Comparison of ENCODE assay signal across 24 mouse cellular contexts in the genomic region with DNA sequence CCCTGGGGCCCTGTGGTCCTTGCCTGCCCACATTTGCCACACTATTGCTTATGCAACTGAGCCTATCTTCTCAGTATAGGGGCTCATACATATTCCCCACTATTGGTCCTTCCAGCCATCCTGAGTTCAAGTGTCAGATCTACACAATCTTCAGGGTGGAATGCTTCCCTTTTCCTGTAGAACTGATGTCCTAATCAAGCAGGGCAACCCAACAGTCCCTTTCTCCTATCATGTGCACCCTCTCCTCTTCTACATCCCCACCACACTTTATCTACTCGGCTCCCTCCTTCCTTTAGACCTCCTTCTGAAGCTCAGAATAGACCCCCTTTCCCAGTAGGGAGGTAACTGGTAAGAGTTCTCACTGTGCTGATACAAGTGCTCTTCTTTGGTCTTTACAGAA.
A peak's percentile ranks its signal among the peaks of the same experiment; 100 is the strongest.
DNase-seq lines count a peak whose midpoint lies in the region; ATAC-seq and TF ChIP-seq lines count a peak whose summit lies in the region.
"Had no signal": no experiment of that assay in that cellular context is flagged by ENCODE, and none has a peak within 500 bp of the region (broad histone marks: within the 10 kb centered on the region; RNA-seq: fewer than 3 reads in every experiment).

No protein-coding gene starts in this region.

- no peaks in the 10 kb centered on the region for H3K9me3 ChIP-seq in forebrain, embryonic 15.5 days
- H3K9me3 ChIP-seq in forebrain, embryonic 10.5 days = no peaks in the 10 kb centered on the region
- H3K9me3 ChIP-seq in liver, postnatal 0 days (ENCODE audit: low read length) = no peaks in the 10 kb centered on the region
- H3K9me3 ChIP-seq: embryonic facial prominence, embryonic 12.5 days; hindbrain, embryonic 10.5 days; hindbrain, embryonic 15.5 days; limb, embryonic 13.5 days; midbrain, embryonic 12.5 days; neural tube, embryonic 13.5 days had no signal

- 91% methylated on average over 1 of the region's 1 CpGs for WGBS in forebrain, embryonic 15.5 days
- 89% methylated on average over 1 of the region's 1 CpGs for WGBS in forebrain, embryonic 10.5 days
- 44% methylated on average over 1 of the region's 1 CpGs for WGBS in liver, postnatal 0 days (ENCODE audit: insufficient replicate concordance)

- no peak overlapping the region for H3K4me2 ChIP-seq in forebrain, embryonic 15.5 days (replicated peaks)
- H3K4me2 ChIP-seq in liver, postnatal 0 days (ENCODE audit: low read depth, low read length) = no peak overlapping the region
- H3K4me2 ChIP-seq: embryonic facial prominence, embryonic 12.5 days; hindbrain, embryonic 15.5 days; limb, embryonic 13.5 days; midbrain, embryonic 12.5 days; neural tube, embryonic 13.5 days had no signal

- H3K27me3 ChIP-seq in forebrain, embryonic 15.5 days = no peaks in the 10 kb centered on the region
- H3K27me3 ChIP-seq in forebrain, embryonic 10.5 days (ENCODE audit: poor library complexity, severe bottlenecking) = no peaks in the 10 kb centered on the region
- no peaks in the 10 kb centered on the region for H3K27me3 ChIP-seq in liver, postnatal 0 days (ENCODE audit: insufficient read depth, low read length)
- H3K27me3 ChIP-seq: embryonic facial prominence, embryonic 12.5 days; hindbrain, embryonic 15.5 days; limb, embryonic 13.5 days; midbrain, embryonic 12.5 days; neural tube, embryonic 13.5 days had no signal

- TF ChIP-seq CTCF in liver, postnatal 0 days (IDR thresholded peaks at IDR 0.05; ENCODE audit: low read depth) = no peak

- no peak overlapping the region for H3K4me3 ChIP-seq in forebrain, embryonic 15.5 days
- H3K4me3 ChIP-seq in forebrain, embryonic 10.5 days = no peak overlapping the region
- no peak overlapping the region for H3K4me3 ChIP-seq in liver, postnatal 0 days (ENCODE audit: low read depth, low read length)
- H3K4me3 ChIP-seq: embryonic facial prominence, embryonic 12.5 days; hindbrain, embryonic 10.5 days; hindbrain, embryonic 15.5 days; limb, embryonic 13.5 days; midbrain, embryonic 12.5 days; neural tube, embryonic 13.5 days had no signal

- peaks cover 20% of the 10 kb centered on the region for H3K4me1 ChIP-seq in forebrain, embryonic 15.5 days
- H3K4me1 ChIP-seq in forebrain, embryonic 10.5 days = peaks cover 4% of the 10 kb centered on the region; the same call in 1 of the 2 replicates
- H3K4me1 ChIP-seq in liver, postnatal 0 days (ENCODE audit: insufficient read depth) = peaks cover 14% of the 10 kb centered on the region
- H3K4me1 ChIP-seq: embryonic facial prominence, embryonic 12.5 days; hindbrain, embryonic 15.5 days; limb, embryonic 13.5 days; midbrain, embryonic 12.5 days; neural tube, embryonic 13.5 days had no signal

- peak overlapping the region; percentile 40; the same call in 1 of the 2 replicates for H3K27ac ChIP-seq in forebrain, embryonic 15.5 days (replicated peaks)
- H3K27ac ChIP-seq in forebrain, embryonic 10.5 days = no peak overlapping the region
- peak overlapping the region; percentile 11; the same call in 1 of the 2 replicates for H3K27ac ChIP-seq in liver, postnatal 0 days (ENCODE audit: low read depth)
- H3K27ac ChIP-seq: embryonic facial prominence, embryonic 12.5 days; hindbrain, embryonic 10.5 days; hindbrain, embryonic 15.5 days; limb, embryonic 13.5 days; midbrain, embryonic 12.5 days; neural tube, embryonic 13.5 days had no signal

- no peak for ATAC-seq in forebrain, embryonic 15.5 days (replicated peaks)
- ATAC-seq in granulocyte monocyte progenitor cell, adult 5-6 weeks (replicated peaks; ENCODE audit: poor library complexity, severe bottlenecking) = peak; percentile 54
- no peak for ATAC-seq in liver, postnatal 0 days
- ATAC-seq in CD4-positive, CD25-positive, alpha-beta regulatory T cell, adult 4 months = no peak
- ATAC-seq: forebrain, embryonic 16.5 days; inflammation-experienced regulatory T-cells, adult 6 months; lung, postnatal 0 days had no signal

- no peak for DNase-seq in forebrain, embryonic 10.5 days (ENCODE audit: extremely low spot score, low spot score)
- no peak for DNase-seq in liver, postnatal 0 days
- no peak for DNase-seq in right cerebral cortex, postnatal 4 days
- DNase-seq in urinary bladder, postnatal 25 days (ENCODE audit: low spot score) = no peak
- DNase-seq: adrenal gland, postnatal 36 days; cerebellum, adult 2 months; cerebellum, postnatal 36 days; embryo, embryonic 11 days; heart, postnatal 14 days; kidney, adult 11 months; kidney, postnatal 25 days; lung, adult 18-20 months had no signal

- H3K9ac ChIP-seq in forebrain, embryonic 15.5 days (replicated peaks) = no peak overlapping the region
- no peak overlapping the region for H3K9ac ChIP-seq in liver, postnatal 0 days (replicated peaks)
- H3K9ac ChIP-seq: embryonic facial prominence, embryonic 12.5 days; hindbrain, embryonic 15.5 days; limb, embryonic 13.5 days; midbrain, embryonic 12.5 days; neural tube, embryonic 13.5 days had no signal

- no peaks in the 10 kb centered on the region for H3K36me3 ChIP-seq in forebrain, embryonic 15.5 days
- H3K36me3 ChIP-seq in forebrain, embryonic 10.5 days (replicated peaks) = no peaks in the 10 kb centered on the region
- H3K36me3 ChIP-seq in liver, postnatal 0 days (replicated peaks; ENCODE audit: insufficient read depth, low read length) = no peaks in the 10 kb centered on the region
- H3K36me3 ChIP-seq: embryonic facial prominence, embryonic 12.5 days; hindbrain, embryonic 10.5 days; hindbrain, embryonic 15.5 days; limb, embryonic 13.5 days; midbrain, embryonic 12.5 days; neural tube, embryonic 13.5 days had no signal

- TF ChIP-seq EP300 in liver, postnatal 0 days (IDR thresholded peaks at IDR 0.05; ENCODE audit: low read depth) = peak; percentile 24; the same call in 1 of the 2 replicates
